Mouse (Mus musculus) monocyte, adult 59 days (primary cell): ENCODE data around the gene Cby3. TPM values are rescaled to one million over a fixed set of nuclear protein-coding genes. Genes with fewer than 3 reads are reported as not detected.

Experiments used
- total RNA-seq, 2 experiments: library from RNA; stranded (reverse); gene quantifications; one replicate each; pipeline ENCODE4 v1.2.4; 2023

The Cby3 gene
- total RNA-seq: not detected

GRCm38 (mm10) chr11:50354162-50354561 lies at the start of gene Cby3:
Gene Cby3, plus strand, starts transcription at chr11:50354462.

GRCm38 (mm10) chr11:50325496-50326301 lies 28.6 kb upstream of the Cby3 start, which contains the start of gene Canx:
Gene Canx, minus strand, starts transcription at chr11:50325673.

GRCm38 (mm10) chr11:50376911-50377891 lies 22.9 kb downstream of the Cby3 start, which contains the start of gene Hnrnph1:
Gene Hnrnph1, plus strand, starts transcription at chr11:50376990.

Other genes with a start within 250 kb of the Cby3 start
- 10 to 100 TPM; 57.0 to 69.5 TPM for gene Tbc1d9b, start 223.1 kb upstream of the Cby3 start, total RNA-seq
- 1 to 10 TPM in 1 of 2 experiments, under 1 TPM in 1; 0.73 to 2.7 TPM for gene Mrnip, start 180.0 kb upstream of the Cby3 start, total RNA-seq
- 100 to 1,000 TPM; 767 to 784 TPM for gene Sqstm1, start 143.6 kb upstream of the Cby3 start, total RNA-seq
- 10 to 100 TPM; 28.3 to 29.7 TPM for gene Mgat4b, start 143.6 kb upstream of the Cby3 start, total RNA-seq
- gene Ltc4s, start 115.8 kb upstream of the Cby3 start, total RNA-seq: 1 to 10 TPM; 4.8 to 5.5 TPM
- gene Maml1, start 62.2 kb upstream of the Cby3 start, total RNA-seq: 10 to 100 TPM; 48.3 to 48.4 TPM
- 100 to 1,000 TPM; 313 to 320 TPM for gene Canx, start 28.8 kb upstream of the Cby3 start, total RNA-seq
- gene Hnrnph1, start 22.5 kb downstream of the Cby3 start, total RNA-seq: 100 to 1,000 TPM; 674 to 701 TPM
- 10 to 100 TPM; 33.5 to 38.9 TPM for gene Rufy1, start 76.7 kb downstream of the Cby3 start, total RNA-seq
- gene Adamts2, start 247.6 kb downstream of the Cby3 start, total RNA-seq: under 1 TPM; 0.37 to 0.58 TPM